Mouse (Mus musculus) embryo, embryonic 9.5 days (tissue): ENCODE results near the gene Tmprss3.

Experiments used
- DNase-seq: peaks from one replicate; pipeline ENCODE4 v3.0.0-alpha.2; 2017; ENCODE audit errors: extremely low spot score

The Tmprss3 gene

DNA sequence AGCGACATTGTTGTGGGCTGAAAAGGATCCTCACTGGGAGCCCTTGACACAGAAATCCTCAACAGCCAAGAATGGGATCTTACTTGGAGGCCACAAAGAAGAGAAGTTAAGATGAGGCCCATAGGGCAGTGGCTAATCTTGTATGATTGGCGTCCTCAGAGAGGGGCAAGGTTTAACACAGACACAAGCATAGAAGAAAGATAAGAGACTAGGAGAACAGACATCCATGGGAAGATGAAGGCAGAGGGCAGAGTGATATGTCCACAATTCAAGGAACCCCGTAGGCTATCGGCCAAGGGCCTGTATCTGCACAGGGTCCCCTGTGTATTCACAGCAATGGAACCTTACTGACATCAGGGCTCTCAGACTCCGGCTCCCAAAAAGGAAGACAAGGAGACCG lies 3.6 kb downstream of the Tmprss3 start:
- DNase-seq: no peak

DNA sequence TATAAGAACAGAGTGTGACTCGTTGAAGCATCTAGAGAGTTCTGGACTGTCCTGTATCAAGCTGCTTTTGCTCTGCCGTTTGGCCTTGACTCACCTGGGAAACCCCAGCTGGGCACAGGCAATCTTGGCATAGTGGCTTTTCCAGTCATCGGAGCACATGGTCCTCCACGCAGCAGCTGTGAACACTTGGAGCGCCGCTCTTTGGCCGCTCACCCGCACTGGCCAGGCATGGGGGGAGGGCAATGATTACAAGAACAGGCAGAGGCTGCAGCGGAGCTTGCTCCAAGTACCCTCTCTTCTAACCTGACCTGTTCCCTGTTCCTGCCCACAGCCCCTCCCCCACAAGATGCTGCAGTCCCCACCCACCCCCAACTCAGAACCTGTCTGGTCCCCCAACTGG lies 5.4 kb downstream of the Tmprss3 start:
- DNase-seq: no peak

GRCm38 (mm10) chr17:31192663-31193062 lies 6.1 kb downstream of the Tmprss3 start:
- DNase-seq: no peak

GRCm38 (mm10) chr17:31191825-31192224 lies 7.0 kb downstream of the Tmprss3 start:
- DNase-seq: no peak

GRCm38 (mm10) chr17:31187370-31187769 lies 11.4 kb downstream of the Tmprss3 start:
- peak; percentile 53 for DNase-seq

DNA sequence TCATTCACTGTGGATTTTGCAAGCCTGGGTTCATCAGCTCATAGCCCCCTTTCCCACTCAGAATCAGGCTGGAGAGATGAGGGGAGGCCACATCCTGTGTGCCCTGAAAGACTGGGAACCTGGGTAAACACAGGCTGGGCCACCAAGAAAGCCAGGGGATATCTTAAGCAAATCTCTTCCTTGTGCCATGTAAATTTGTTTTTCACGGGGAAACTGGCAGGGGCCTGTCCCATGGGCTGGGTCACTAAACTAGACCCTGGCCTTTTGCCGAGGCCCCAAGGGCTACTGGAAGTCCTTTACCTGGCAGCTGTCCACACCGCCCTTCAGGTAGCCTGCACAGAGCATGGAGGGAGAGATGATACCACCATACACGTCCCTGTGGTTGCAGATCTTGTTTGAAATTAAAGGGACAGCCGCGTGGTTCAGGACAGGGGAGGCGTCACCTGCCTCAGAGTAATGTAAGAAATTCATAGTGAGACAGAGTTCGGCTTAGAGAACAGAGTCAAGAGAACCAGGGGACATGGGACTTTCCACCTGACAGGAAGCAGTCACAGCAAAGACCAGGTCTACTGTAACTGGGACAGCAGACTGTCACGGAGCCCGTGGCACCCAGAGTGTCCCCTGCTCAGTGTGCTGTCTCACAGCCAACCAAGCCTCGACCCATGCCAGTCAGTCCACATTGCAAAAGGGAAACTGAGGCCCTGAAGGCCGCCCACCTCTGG lies 14.3 kb downstream of the Tmprss3 start:
- no peak for DNase-seq

GRCm38 (mm10) chr17:31183180-31183974 lies 15.4 kb downstream of the Tmprss3 start:
- no peak for DNase-seq

DNA sequence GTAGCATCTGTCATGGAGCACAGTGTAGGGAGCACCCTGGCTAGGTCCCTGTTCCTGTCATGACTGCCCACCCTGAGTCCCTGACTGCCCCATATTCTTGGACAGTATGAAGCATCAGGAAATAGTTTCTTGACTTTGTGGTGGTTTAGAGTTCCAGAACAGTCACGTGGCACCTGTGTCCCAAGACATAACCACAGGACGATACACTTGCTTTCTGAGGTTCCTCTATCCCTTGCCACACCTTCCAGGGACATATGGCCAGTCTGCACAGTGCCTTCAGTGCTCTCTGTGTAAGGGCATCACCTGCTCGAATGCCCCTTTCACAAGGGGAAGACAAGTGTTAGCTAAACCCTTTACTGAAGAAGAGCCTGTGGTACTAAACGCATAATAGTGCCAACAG lies 17.3 kb downstream of the Tmprss3 start:
- DNase-seq: no peak

- no peak for DNase-seq
Observed at GRCm38 (mm10) chr17:31176321-31176720, 22.5 kb downstream of the Tmprss3 start.

- DNase-seq: no peak
Observed at GRCm38 (mm10) chr17:31169796-31170195, 29.0 kb downstream of the Tmprss3 start.

DNA sequence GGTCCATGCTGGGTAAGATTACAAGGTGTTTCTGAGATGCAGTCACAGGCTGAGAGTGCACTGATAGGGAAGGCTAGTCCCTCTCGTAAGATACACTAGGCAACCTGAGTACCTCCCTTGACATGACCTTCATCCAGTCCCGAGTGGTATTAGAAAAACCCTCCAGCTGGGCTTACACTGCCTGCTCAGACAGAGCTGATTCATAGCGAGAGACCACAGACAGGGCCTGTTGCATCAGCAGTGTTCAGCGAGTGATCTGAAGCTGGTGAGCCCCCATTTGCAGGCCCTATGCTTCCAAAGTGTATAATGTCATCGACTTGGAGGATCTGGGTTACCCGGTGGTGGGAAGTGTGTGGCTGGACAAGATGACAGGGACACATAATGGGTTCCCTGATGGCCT lies 33.6 kb downstream of the Tmprss3 start, which contains the start of gene Tff1:
Tff1 (minus strand) TSS at position 151 of the 400 bp plus-strand sequence.
- no peak for DNase-seq

GRCm38 (mm10) chr17:31163821-31164220 lies 35.0 kb downstream of the Tmprss3 start:
- DNase-seq: no peak

GRCm38 (mm10) chr17:31162607-31163006 lies 36.2 kb downstream of the Tmprss3 start:
- no peak for DNase-seq

DNA sequence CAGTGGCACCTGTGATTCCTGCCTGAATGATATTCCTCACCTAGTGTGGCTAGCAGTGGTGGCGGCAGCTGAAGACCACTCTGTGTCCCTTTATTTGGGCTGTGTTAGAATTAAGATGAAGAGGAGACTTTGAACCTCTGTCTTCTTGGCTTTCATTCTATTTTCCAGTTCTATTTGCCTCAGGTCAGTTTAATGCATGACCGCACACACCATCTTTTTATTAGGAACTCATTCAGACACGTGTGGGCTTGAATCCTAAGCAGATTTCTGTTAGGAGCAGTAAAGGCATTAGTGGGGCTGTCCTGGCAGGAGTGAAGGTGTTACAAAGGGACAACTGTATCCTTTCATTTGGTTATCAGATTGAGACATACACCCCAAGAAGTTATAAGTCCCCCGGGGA lies 38.5 kb downstream of the Tmprss3 start:
- DNase-seq: no peak

GRCm38 (mm10) chr17:31157921-31158320 lies 40.9 kb downstream of the Tmprss3 start:
- no peak for DNase-seq

GRCm38 (mm10) chr17:31153785-31154184 lies 45.0 kb downstream of the Tmprss3 start:
- no peak for DNase-seq

GRCm38 (mm10) chr17:31152966-31153499 lies 45.7 kb downstream of the Tmprss3 start:
- no peak for DNase-seq

- no peak for DNase-seq
Observed at GRCm38 (mm10) chr17:31152512-31152911, 46.3 kb downstream of the Tmprss3 start.

DNA sequence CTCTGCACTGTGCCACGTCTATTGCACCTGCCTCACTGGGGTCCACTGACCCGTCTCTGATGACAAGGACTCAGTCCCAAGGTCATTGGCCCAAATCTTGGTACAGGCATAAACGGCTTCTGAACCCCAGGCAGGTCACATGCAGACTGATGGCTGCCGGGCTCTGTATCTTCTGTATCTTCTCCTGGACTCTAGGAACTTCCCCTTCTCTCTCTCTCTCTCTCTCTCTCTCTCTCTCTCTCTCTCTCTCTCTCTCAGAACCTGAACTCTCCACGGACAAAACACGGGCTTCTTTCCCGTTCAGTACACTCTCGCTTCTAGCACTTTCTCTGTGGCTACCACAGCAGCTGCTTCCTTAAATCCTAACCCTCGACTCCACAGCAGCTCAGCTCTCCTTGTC lies 52.8 kb downstream of the Tmprss3 start:
- DNase-seq: no peak

GRCm38 (mm10) chr17:31144040-31145037 lies 54.4 kb downstream of the Tmprss3 start, which contains the start of gene Tff2:
Gene Tff2, minus strand, starts transcription at chr17:31144282.
- no peak for DNase-seq

DNA sequence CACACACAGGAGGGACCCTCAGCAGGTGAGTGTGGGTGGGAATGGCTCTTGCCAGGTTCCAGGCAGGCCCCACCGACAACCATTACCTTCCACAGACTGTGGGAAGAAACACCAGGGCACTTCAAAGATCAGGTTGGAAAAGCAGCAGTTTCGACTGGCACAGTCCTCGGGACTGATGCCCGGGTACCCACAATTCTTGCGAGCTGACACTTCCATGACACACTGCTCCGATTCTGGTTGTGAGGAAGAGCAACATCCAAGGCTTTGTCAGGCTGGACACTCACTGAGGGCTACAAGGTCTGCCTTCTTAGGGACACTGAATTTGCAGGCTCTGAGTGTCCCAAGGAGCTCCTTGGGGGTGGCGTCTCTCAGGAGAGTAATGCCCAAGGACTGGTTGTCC lies 56.7 kb downstream of the Tmprss3 start:
- DNase-seq: no peak

DNA sequence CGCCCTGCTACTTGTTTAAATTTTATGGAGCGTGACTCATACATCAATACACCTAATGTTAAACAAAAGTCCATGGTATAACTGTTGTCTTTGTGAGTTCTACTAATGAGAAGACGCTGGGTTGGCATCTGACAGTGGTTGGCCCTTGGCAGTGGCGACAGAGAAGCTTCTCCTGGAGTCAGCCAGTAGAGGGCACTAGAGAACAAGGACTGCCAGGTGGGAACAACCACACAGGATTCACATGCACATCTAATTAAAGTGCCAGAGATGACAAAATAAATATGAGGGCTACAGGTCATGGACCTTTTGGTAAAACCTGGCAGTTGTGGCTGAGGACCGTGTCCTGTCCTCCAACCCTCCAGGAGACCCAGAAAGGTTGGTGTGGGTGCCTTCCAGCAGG lies 60.4 kb downstream of the Tmprss3 start:
- peak; percentile 67 for DNase-seq
